Mouse (Mus musculus): ENCODE data around the gene 5730522E02Rik. TPM values are rescaled to one million over a fixed set of nuclear protein-coding genes. Genes with fewer than 3 reads are reported as not detected.

The 5730522E02Rik gene
- polyA plus RNA-seq, 1 experiment from 2014 or later: 0.66 TPM

GRCm38 (mm10) chr11:25787691-25788090, 422.9 kb downstream of the 5730522E02Rik start:
- no peak overlapping the region for H3K27ac ChIP-seq (ENCODE audit: low read length)
- no peaks in the 10 kb centered on the region for H3K36me3 ChIP-seq (ENCODE audit: control insufficient read depth, insufficient read depth, low read length)
- no peaks in the 10 kb centered on the region for H3K4me1 ChIP-seq (ENCODE audit: control insufficient read depth, insufficient read depth, low read length)
- no peaks in the 10 kb centered on the region for H3K9me3 ChIP-seq (ENCODE audit: control insufficient read depth, low read length)
- H3K9ac ChIP-seq (ENCODE audit: low read depth, low read length): no peak overlapping the region
- no peaks in the 10 kb centered on the region for H3K27me3 ChIP-seq (replicated peaks; ENCODE audit: control insufficient read depth, insufficient read depth, low read length)
- no peak overlapping the region for H3K4me3 ChIP-seq (ENCODE audit: low read length)
- no peak overlapping the region for H3K4me2 ChIP-seq (ENCODE audit: low read depth, low read length)
- ATAC-seq: no peak
- WGBS: 86% methylated on average over 1 of the region's 1 CpGs

GRCm38 (mm10) chr11:25772231-25772630, 438.3 kb downstream of the 5730522E02Rik start:
- H3K27ac ChIP-seq (ENCODE audit: low read length): no peak overlapping the region
- H3K4me1 ChIP-seq (ENCODE audit: control insufficient read depth, insufficient read depth, low read length): no peaks in the 10 kb centered on the region
- H3K9ac ChIP-seq (ENCODE audit: low read depth, low read length): no peak overlapping the region
- H3K4me3 ChIP-seq (ENCODE audit: low read length): no peak overlapping the region
- WGBS: 68% methylated on average over 1 of the region's 1 CpGs
- no peaks in the 10 kb centered on the region for H3K9me3 ChIP-seq (ENCODE audit: control insufficient read depth, low read length)
- no peaks in the 10 kb centered on the region for H3K27me3 ChIP-seq (replicated peaks; ENCODE audit: control insufficient read depth, insufficient read depth, low read length)
- H3K4me2 ChIP-seq (ENCODE audit: low read depth, low read length): no peak overlapping the region
- no peaks in the 10 kb centered on the region for H3K36me3 ChIP-seq (ENCODE audit: control insufficient read depth, insufficient read depth, low read length)
- ATAC-seq: no peak

- no peak for ATAC-seq
- H3K27me3 ChIP-seq (replicated peaks; ENCODE audit: control insufficient read depth, insufficient read depth, low read length): no peaks in the 10 kb centered on the region
- H3K9ac ChIP-seq (ENCODE audit: low read depth, low read length): no peak overlapping the region
- 74% methylated on average over 3 of the region's 3 CpGs for WGBS
- H3K4me2 ChIP-seq (ENCODE audit: low read depth, low read length): no peak overlapping the region
- no peak overlapping the region for H3K4me3 ChIP-seq (ENCODE audit: low read length)
- no peak overlapping the region for H3K27ac ChIP-seq (ENCODE audit: low read length)
- H3K4me1 ChIP-seq (ENCODE audit: control insufficient read depth, insufficient read depth, low read length): no peaks in the 10 kb centered on the region
- no peaks in the 10 kb centered on the region for H3K9me3 ChIP-seq (ENCODE audit: control insufficient read depth, low read length)
- H3K36me3 ChIP-seq (ENCODE audit: control insufficient read depth, insufficient read depth, low read length): no peaks in the 10 kb centered on the region
Measured at GRCm38 (mm10) chr11:25770991-25771568, 439.5 kb downstream of the 5730522E02Rik start.

- Histone ChIP-seq H3K36me3 (ENCODE audit: control insufficient read depth, insufficient read depth, low read length) (no peaks in the 10 kb centered on the region), H3K4me1 (ENCODE audit: control insufficient read depth, insufficient read depth, low read length) (no peaks in the 10 kb centered on the region), H3K4me3 (ENCODE audit: low read length) (no peak overlapping the region), H3K27me3 (replicated peaks; ENCODE audit: control insufficient read depth, insufficient read depth, low read length) (no peaks in the 10 kb centered on the region), H3K27ac (ENCODE audit: low read length) (no peak overlapping the region), H3K9ac (ENCODE audit: low read depth, low read length) (no peak overlapping the region), H3K4me2 (ENCODE audit: low read depth, low read length) (no peak overlapping the region), H3K9me3 (ENCODE audit: control insufficient read depth, low read length) (no peaks in the 10 kb centered on the region)
- no peak for ATAC-seq
- WGBS: 68% methylated on average over 5 of the region's 5 CpGs
Measured at GRCm38 (mm10) chr11:25767584-25768333, 442.8 kb downstream of the 5730522E02Rik start.

GRCm38 (mm10) chr11:25753156-25753899, 457.2 kb downstream of the 5730522E02Rik start:
- H3K36me3 ChIP-seq (ENCODE audit: control insufficient read depth, insufficient read depth, low read length): no peaks in the 10 kb centered on the region
- H3K4me1 ChIP-seq (ENCODE audit: control insufficient read depth, insufficient read depth, low read length): no peaks in the 10 kb centered on the region
- WGBS: 79% methylated on average over 7 of the region's 7 CpGs
- H3K27me3 ChIP-seq (replicated peaks; ENCODE audit: control insufficient read depth, insufficient read depth, low read length): no peaks in the 10 kb centered on the region
- no peak for ATAC-seq
- no peak overlapping the region for H3K4me3 ChIP-seq (ENCODE audit: low read length)
- H3K4me2 ChIP-seq (ENCODE audit: low read depth, low read length): no peak overlapping the region
- no peak overlapping the region for H3K27ac ChIP-seq (ENCODE audit: low read length)
- H3K9me3 ChIP-seq (ENCODE audit: control insufficient read depth, low read length): no peaks in the 10 kb centered on the region; the same call in 1 of the 2 replicates
- H3K9ac ChIP-seq (ENCODE audit: low read depth, low read length): no peak overlapping the region

GRCm38 (mm10) chr11:25752418-25752817, 458.1 kb downstream of the 5730522E02Rik start:
- Histone ChIP-seq H3K4me2 (ENCODE audit: low read depth, low read length) (no peak overlapping the region), H3K27me3 (replicated peaks; ENCODE audit: control insufficient read depth, insufficient read depth, low read length) (no peaks in the 10 kb centered on the region), H3K4me1 (ENCODE audit: control insufficient read depth, insufficient read depth, low read length) (no peaks in the 10 kb centered on the region), H3K36me3 (ENCODE audit: control insufficient read depth, insufficient read depth, low read length) (no peaks in the 10 kb centered on the region), H3K4me3 (ENCODE audit: low read length) (no peak overlapping the region), H3K9ac (ENCODE audit: low read depth, low read length) (no peak overlapping the region), H3K9me3 (ENCODE audit: control insufficient read depth, low read length) (no peaks in the 10 kb centered on the region; the same call in 1 of the 2 replicates), H3K27ac (ENCODE audit: low read length) (no peak overlapping the region)
- no peak for ATAC-seq
- WGBS: 86% methylated on average over 3 of the region's 3 CpGs

- Histone ChIP-seq H3K36me3 (ENCODE audit: control insufficient read depth, insufficient read depth, low read length) (no peaks in the 10 kb centered on the region), H3K4me3 (ENCODE audit: low read length) (no peak overlapping the region), H3K27ac (ENCODE audit: low read length) (no peak overlapping the region), H3K4me1 (ENCODE audit: control insufficient read depth, insufficient read depth, low read length) (no peaks in the 10 kb centered on the region), H3K9ac (ENCODE audit: low read depth, low read length) (no peak overlapping the region), H3K27me3 (replicated peaks; ENCODE audit: control insufficient read depth, insufficient read depth, low read length) (no peaks in the 10 kb centered on the region), H3K9me3 (ENCODE audit: control insufficient read depth, low read length) (no peaks in the 10 kb centered on the region), H3K4me2 (ENCODE audit: low read depth, low read length) (no peak overlapping the region)
- no peak for ATAC-seq
- 50% methylated on average over 6 of the region's 6 CpGs for WGBS
Measured at GRCm38 (mm10) chr11:25747098-25747862, 463.3 kb downstream of the 5730522E02Rik start.

GRCm38 (mm10) chr11:25743664-25744063, 466.9 kb downstream of the 5730522E02Rik start:
- no peak for ATAC-seq
- no peaks in the 10 kb centered on the region for H3K36me3 ChIP-seq (ENCODE audit: control insufficient read depth, insufficient read depth, low read length)
- no peak overlapping the region for H3K4me2 ChIP-seq (ENCODE audit: low read depth, low read length)
- 87% methylated on average over 3 of the region's 3 CpGs for WGBS
- no peak overlapping the region for H3K27ac ChIP-seq (ENCODE audit: low read length)
- no peaks in the 10 kb centered on the region for H3K27me3 ChIP-seq (replicated peaks; ENCODE audit: control insufficient read depth, insufficient read depth, low read length)
- no peaks in the 10 kb centered on the region for H3K4me1 ChIP-seq (ENCODE audit: control insufficient read depth, insufficient read depth, low read length)
- H3K9ac ChIP-seq (ENCODE audit: low read depth, low read length): no peak overlapping the region
- no peaks in the 10 kb centered on the region for H3K9me3 ChIP-seq (ENCODE audit: control insufficient read depth, low read length)
- no peak overlapping the region for H3K4me3 ChIP-seq (ENCODE audit: low read length)

- 91% methylated on average over 5 of the region's 5 CpGs for WGBS
- Histone ChIP-seq H3K4me2 (ENCODE audit: low read depth, low read length) (no peak overlapping the region), H3K36me3 (ENCODE audit: control insufficient read depth, insufficient read depth, low read length) (no peaks in the 10 kb centered on the region), H3K27ac (ENCODE audit: low read length) (no peak overlapping the region), H3K4me3 (ENCODE audit: low read length) (no peak overlapping the region), H3K27me3 (replicated peaks; ENCODE audit: control insufficient read depth, insufficient read depth, low read length) (no peaks in the 10 kb centered on the region), H3K4me1 (ENCODE audit: control insufficient read depth, insufficient read depth, low read length) (no peaks in the 10 kb centered on the region), H3K9ac (ENCODE audit: low read depth, low read length) (no peak overlapping the region), H3K9me3 (ENCODE audit: control insufficient read depth, low read length) (no peaks in the 10 kb centered on the region)
- ATAC-seq: no peak
Measured at GRCm38 (mm10) chr11:25737255-25737654, 473.3 kb downstream of the 5730522E02Rik start.

Measured in intestine, embryonic 16.5 days (tissue).